Mouse (Mus musculus) forebrain, embryonic 15.5 days (tissue): Measurements from ENCODE around the gene Tomm20. TPM values are rescaled to one million over a fixed set of nuclear protein-coding genes. Genes with fewer than 3 reads are reported as not detected.
A peak's percentile ranks its signal among the peaks of the same experiment; 100 is the strongest.

ENCODE experiments used
- ATAC-seq: fragments of 200-750 bp; cut with Nextera tagmentation; replicated peaks from 2 replicates; pipeline ENCODE4 v1.8.0; 2017; ENCODE audit warnings: mild to moderate bottlenecking, moderate TSS enrichment, moderate library complexity
- H3K27ac ChIP-seq: fragments of 300-500 bp; sonication (generic); replicated peaks from 2 replicates; pipeline ENCODE4 v1.5.1; 2015; ENCODE audit warnings: mild to moderate bottlenecking, inconsistent platforms
- H3K27me3 ChIP-seq: fragments of 300-500 bp; sonication (generic); 2 replicates; pipeline ENCODE4 v1.6.1; 2015; ENCODE audit warnings: inconsistent platforms
- H3K36me3 ChIP-seq: fragments of 300-500 bp; sonication (generic); 2 replicates; pipeline ENCODE4 v1.6.1; 2015; ENCODE audit warnings: mild to moderate bottlenecking, inconsistent platforms
- H3K4me1 ChIP-seq: fragments of 300-500 bp; sonication (generic); 2 replicates; pipeline ENCODE4 v1.6.1; 2015; ENCODE audit warnings: inconsistent platforms
- H3K4me2 ChIP-seq: fragments of 300-500 bp; sonication (generic); replicated peaks from 2 replicates; pipeline ENCODE4 v1.6.1; 2015; ENCODE audit warnings: mild to moderate bottlenecking, inconsistent platforms
- H3K4me3 ChIP-seq: fragments of 300-500 bp; sonication (generic); 2 replicates; pipeline ENCODE4 v1.5.1; 2015; ENCODE audit warnings: mild to moderate bottlenecking, inconsistent platforms
- H3K9ac ChIP-seq: fragments of 300-500 bp; sonication (generic); replicated peaks from 2 replicates; pipeline ENCODE4 v1.6.1; 2015; ENCODE audit warnings: mild to moderate bottlenecking, inconsistent platforms
- H3K9me3 ChIP-seq: fragments of 300-500 bp; sonication (generic); 2 replicates; pipeline ENCODE4 v1.6.1; 2016; ENCODE audit warnings: inconsistent platforms
- WGBS: fragments of 180-500 bp; shearing (Covaris S2); methylation state at CpG from one replicate; pipeline ENCODE4 v1.1.7; 2015; ENCODE audit warnings: mixed read lengths; 5-methylcytosine and 5-hydroxymethylcytosine counted together
- polyA plus RNA-seq: library from polyadenylated mRNA; unstranded; fragments of >200 nt; fragmentation: Nextera tagmentation; extraction: Ambion mirVana; gene quantifications from 2 replicates; pipeline ENCODE4 v1.2.1, GENCODE M21; 2015

The Tomm20 gene
- polyA plus RNA-seq, 1 experiment from 2014 or later: 209 TPM

GRCm38 (mm10) chr8:126928028-126928427 is 17.6 kb downstream of the Tomm20 start:
- H3K36me3 ChIP-seq: peaks cover 17% of the 10 kb centered on the region

GRCm38 (mm10) chr8:126927058-126927457 is 18.6 kb downstream of the Tomm20 start:
- H3K4me2 ChIP-seq: no peak overlapping the region
- H3K9ac ChIP-seq: no peak overlapping the region
- H3K4me1 ChIP-seq: no peaks in the 10 kb centered on the region
- H3K9me3 ChIP-seq: no peaks in the 10 kb centered on the region
- no peak overlapping the region for H3K4me3 ChIP-seq
- ATAC-seq: no peak
- 55% methylated on average over 1 of the region's 1 CpGs for WGBS
- H3K36me3 ChIP-seq: 0 out of 2 replicates have a peak, but pooled peaks cover 12% of the 10 kb centered on the region
- H3K27me3 ChIP-seq: no peaks in the 10 kb centered on the region
- no peak overlapping the region for H3K27ac ChIP-seq

More at GRCm38 (mm10) chr8:126928028-126928427, 17.6 kb downstream of the Tomm20 start:
- no peak overlapping the region for H3K4me2 ChIP-seq
- no peaks in the 10 kb centered on the region for H3K4me1 ChIP-seq
- H3K27ac ChIP-seq: no peak overlapping the region
- no peaks in the 10 kb centered on the region for H3K27me3 ChIP-seq
- no peak overlapping the region for H3K9ac ChIP-seq
- H3K4me3 ChIP-seq: no peak overlapping the region
- H3K9me3 ChIP-seq: no peaks in the 10 kb centered on the region
- ATAC-seq: no peak

- no peak overlapping the region for H3K9ac ChIP-seq
- no peaks in the 10 kb centered on the region for H3K9me3 ChIP-seq
- H3K4me1 ChIP-seq: 0 out of 2 replicates have a peak, but pooled peaks cover 2% of the 10 kb centered on the region
- ATAC-seq: no peak
- no peak overlapping the region for H3K27ac ChIP-seq
- no peaks in the 10 kb centered on the region for H3K27me3 ChIP-seq
- H3K4me2 ChIP-seq: no peak overlapping the region
- no peak overlapping the region for H3K4me3 ChIP-seq
- WGBS: 96% methylated on average over 7 of the region's 7 CpGs
- H3K36me3 ChIP-seq: 0 out of 2 replicates have a peak, but pooled peaks cover 6% of the 10 kb centered on the region
These were observed 22.7 kb downstream of the Tomm20 start for GRCm38 (mm10) chr8:126922981-126923380.

- Histone ChIP-seq H3K36me3 (0 out of 2 replicates have a peak, but pooled peaks cover 2% of the 10 kb centered on the region), H3K27me3 (no peaks in the 10 kb centered on the region), H3K9me3 (no peaks in the 10 kb centered on the region), H3K4me3 (no peak overlapping the region), H3K4me1 (0 out of 2 replicates have a peak, but pooled peaks cover 2% of the 10 kb centered on the region), H3K4me2 (no peak overlapping the region), H3K9ac (no peak overlapping the region), H3K27ac (no peak overlapping the region)
- 88% methylated on average over 3 of the region's 3 CpGs for WGBS
- ATAC-seq: no peak
These were observed 24.2 kb downstream of the Tomm20 start for GRCm38 (mm10) chr8:126921432-126921831.

- H3K36me3 ChIP-seq: 0 out of 2 replicates have a peak, but pooled peaks cover 2% of the 10 kb centered on the region
- peak; percentile 88 for ATAC-seq
These were observed 24.8 kb downstream of the Tomm20 start for GRCm38 (mm10) chr8:126920845-126921244.

GRCm38 (mm10) chr8:126920386-126920785 is 25.3 kb downstream of the Tomm20 start:
- WGBS: 84% methylated on average over 6 of the region's 6 CpGs
- no peak overlapping the region for H3K27ac ChIP-seq

More at GRCm38 (mm10) chr8:126920845-126921244, 24.8 kb downstream of the Tomm20 start:
- no peak overlapping the region for H3K9ac ChIP-seq
- no peaks in the 10 kb centered on the region for H3K27me3 ChIP-seq
- no peak overlapping the region for H3K4me3 ChIP-seq
- H3K9me3 ChIP-seq: no peaks in the 10 kb centered on the region
- H3K27ac ChIP-seq: no peak overlapping the region
- H3K4me1 ChIP-seq: 0 out of 2 replicates have a peak, but pooled peaks cover 2% of the 10 kb centered on the region
- 25% methylated on average over 3 of the region's 3 CpGs for WGBS
- H3K4me2 ChIP-seq: no peak overlapping the region

GRCm38 (mm10) chr8:126919703-126920102 is 25.9 kb downstream of the Tomm20 start:
- WGBS: 91% methylated on average over 5 of the region's 5 CpGs
- Histone ChIP-seq H3K4me1 (0 out of 2 replicates have a peak, but pooled peaks cover 2% of the 10 kb centered on the region), H3K9ac (no peak overlapping the region), H3K36me3 (no peaks in the 10 kb centered on the region), H3K4me2 (no peak overlapping the region), H3K4me3 (no peak overlapping the region), H3K27ac (no peak overlapping the region), H3K9me3 (no peaks in the 10 kb centered on the region), H3K27me3 (no peaks in the 10 kb centered on the region)
- no peak for ATAC-seq

More at GRCm38 (mm10) chr8:126920386-126920785, 25.3 kb downstream of the Tomm20 start:
- H3K4me3 ChIP-seq: no peak overlapping the region
- H3K27me3 ChIP-seq: no peaks in the 10 kb centered on the region
- H3K36me3 ChIP-seq: no peaks in the 10 kb centered on the region
- no peaks in the 10 kb centered on the region for H3K9me3 ChIP-seq
- no peak for ATAC-seq
- no peak overlapping the region for H3K9ac ChIP-seq
- 0 out of 2 replicates have a peak, but pooled peaks cover 2% of the 10 kb centered on the region for H3K4me1 ChIP-seq
- no peak overlapping the region for H3K4me2 ChIP-seq

GRCm38 (mm10) chr8:126919255-126919654 is 26.4 kb downstream of the Tomm20 start:
- H3K9ac ChIP-seq: no peak overlapping the region
- H3K9me3 ChIP-seq: no peaks in the 10 kb centered on the region
- WGBS: 56% methylated on average over 2 of the region's 2 CpGs
- no peaks in the 10 kb centered on the region for H3K27me3 ChIP-seq
- H3K4me1 ChIP-seq: 0 out of 2 replicates have a peak, but pooled peaks cover 2% of the 10 kb centered on the region
- H3K4me3 ChIP-seq: no peak overlapping the region
- H3K36me3 ChIP-seq: no peaks in the 10 kb centered on the region
- ATAC-seq: no peak
- H3K4me2 ChIP-seq: no peak overlapping the region
- H3K27ac ChIP-seq: no peak overlapping the region

GRCm38 (mm10) chr8:126918356-126918755 is 27.3 kb downstream of the Tomm20 start:
- Histone ChIP-seq H3K27me3 (no peaks in the 10 kb centered on the region), H3K4me1 (peaks cover 8% of the 10 kb centered on the region), H3K4me3 (no peak overlapping the region), H3K9me3 (no peaks in the 10 kb centered on the region), H3K36me3 (no peaks in the 10 kb centered on the region), H3K27ac (no peak overlapping the region), H3K4me2 (no peak overlapping the region), H3K9ac (no peak overlapping the region)
- 90% methylated on average over 1 of the region's 1 CpGs for WGBS
- ATAC-seq: no peak

GRCm38 (mm10) chr8:126917179-126917905 is 28.3 kb downstream of the Tomm20 start:
- ATAC-seq: no peak
- H3K4me1 ChIP-seq: peaks cover 9% of the 10 kb centered on the region
- H3K9me3 ChIP-seq: no peaks in the 10 kb centered on the region
- no peak overlapping the region for H3K9ac ChIP-seq
- H3K4me3 ChIP-seq: no peak overlapping the region
- H3K4me2 ChIP-seq: no peak overlapping the region
- H3K27me3 ChIP-seq: no peaks in the 10 kb centered on the region
- 73% methylated on average over 6 of the region's 6 CpGs for WGBS
- H3K27ac ChIP-seq: 0 out of 2 replicates have a peak overlapping the region, but pooled peaks have one; percentile 3
- no peaks in the 10 kb centered on the region for H3K36me3 ChIP-seq

GRCm38 (mm10) chr8:126916611-126917010 is 29.0 kb downstream of the Tomm20 start:
- WGBS: 88% methylated on average over 4 of the region's 4 CpGs
- ATAC-seq: no peak

GRCm38 (mm10) chr8:126914609-126915375 is 30.9 kb downstream of the Tomm20 start:
- Histone ChIP-seq H3K9me3 (no peaks in the 10 kb centered on the region), H3K4me3 (no peak overlapping the region), H3K36me3 (no peaks in the 10 kb centered on the region), H3K4me2 (no peak overlapping the region), H3K27me3 (no peaks in the 10 kb centered on the region), H3K9ac (no peak overlapping the region), H3K27ac (no peak overlapping the region), H3K4me1 (peaks cover 7% of the 10 kb centered on the region)
- WGBS: 50% methylated on average over 10 of the region's 10 CpGs
- no peak for ATAC-seq

More at GRCm38 (mm10) chr8:126916611-126917010, 29.0 kb downstream of the Tomm20 start:
- Histone ChIP-seq H3K9me3 (no peaks in the 10 kb centered on the region), H3K9ac (no peak overlapping the region), H3K27ac (no peak overlapping the region), H3K27me3 (no peaks in the 10 kb centered on the region), H3K4me2 (no peak overlapping the region), H3K4me3 (no peak overlapping the region), H3K4me1 (peaks cover 9% of the 10 kb centered on the region), H3K36me3 (no peaks in the 10 kb centered on the region)
